ENCODE assay signal across 21 mouse cellular contexts in genomic region chr15:80779006-80779405, GRCm38 (mm10).
A peak's percentile ranks its signal among the peaks of the same experiment; 100 is the strongest.
DNase-seq lines count a peak whose midpoint lies in the region; ATAC-seq and TF ChIP-seq lines count a peak whose summit lies in the region.
"Had no signal": no experiment of that assay in that cellular context is flagged by ENCODE, and none has a peak within 500 bp of the region (broad histone marks: within the 10 kb centered on the region; RNA-seq: fewer than 3 reads in every experiment).

No protein-coding gene starts in this region.

- intact Hi-C loops in gastrocnemius, adult 2 months (cut with DNase I) = no loop called here

- no peaks in the 10 kb centered on the region for H3K36me3 ChIP-seq in embryonic facial prominence, embryonic 14.5 days (ENCODE audit: control insufficient read depth, insufficient read depth, low read length)
- H3K36me3 ChIP-seq in embryonic facial prominence, embryonic 10.5 days (replicated peaks) = no peaks in the 10 kb centered on the region
- H3K36me3 ChIP-seq: forebrain, embryonic 12.5 days; heart, embryonic 13.5 days; hindbrain, embryonic 13.5 days; intestine, embryonic 15.5 days; kidney, embryonic 15.5 days had no signal

- no peak overlapping the region for H3K27ac ChIP-seq in embryonic facial prominence, embryonic 14.5 days (replicated peaks; ENCODE audit: low read depth, low read length)
- H3K27ac ChIP-seq in embryonic facial prominence, embryonic 10.5 days (replicated peaks) = no peak overlapping the region
- no peak overlapping the region for H3K27ac ChIP-seq in gastrocnemius, adult 2 months
- H3K27ac ChIP-seq: forebrain, embryonic 12.5 days; heart, embryonic 13.5 days; hindbrain, embryonic 13.5 days; intestine, embryonic 15.5 days; kidney, embryonic 15.5 days; liver, embryonic 14.5 days; stomach, postnatal 0 days had no signal

- no peaks in the 10 kb centered on the region for H3K4me1 ChIP-seq in embryonic facial prominence, embryonic 14.5 days (ENCODE audit: control insufficient read depth, insufficient read depth, low read length)
- no peaks in the 10 kb centered on the region for H3K4me1 ChIP-seq in embryonic facial prominence, embryonic 10.5 days
- H3K4me1 ChIP-seq: forebrain, embryonic 12.5 days; hindbrain, embryonic 13.5 days; intestine, embryonic 15.5 days had no signal

- DNase-seq in CD4-positive, CD25-positive, alpha-beta regulatory T cell, adult 2 months (ENCODE audit: low read depth, low spot score) = peak; percentile 43
- peak; percentile 30 for DNase-seq in embryonic facial prominence, embryonic 14.5 days (ENCODE audit: low spot score)
- DNase-seq in embryonic facial prominence, embryonic 10.5 days (ENCODE audit: low spot score) = no peak
- DNase-seq in retina, postnatal 1 day = peak; percentile 22
- no peak for DNase-seq in retina, embryonic 14.5 days (ENCODE audit: low spot score)
- peak; percentile 54 for DNase-seq in brain, embryonic 14.5 days (ENCODE audit: low read depth)
- DNase-seq in gastrocnemius, adult 2 months = no peak
- DNase-seq: embryo, embryonic 11 days; gastrocnemius, postnatal 14 days; heart, adult 18-20 months; thymus, postnatal 14 days had no signal

- no peak overlapping the region for H3K9ac ChIP-seq in embryonic facial prominence, embryonic 14.5 days (ENCODE audit: low read depth, low read length)
- H3K9ac ChIP-seq: forebrain, embryonic 12.5 days; heart, embryonic 13.5 days; hindbrain, embryonic 13.5 days; intestine, embryonic 15.5 days; kidney, embryonic 15.5 days; liver, embryonic 14.5 days had no signal

- WGBS in embryonic facial prominence, embryonic 14.5 days = 27% methylated on average over 3 of the region's 3 CpGs
- 90% methylated on average over 3 of the region's 3 CpGs for WGBS in embryonic facial prominence, embryonic 10.5 days

- H3K4me2 ChIP-seq in embryonic facial prominence, embryonic 14.5 days (ENCODE audit: low read depth, low read length) = no peak overlapping the region
- H3K4me2 ChIP-seq: forebrain, embryonic 12.5 days; heart, embryonic 13.5 days; hindbrain, embryonic 13.5 days; intestine, embryonic 15.5 days; kidney, embryonic 15.5 days; midbrain, embryonic 11.5 days had no signal

- no peak for TF ChIP-seq CTCF in brain, embryonic 14.5 days (IDR thresholded peaks at IDR 0.05; ENCODE audit: borderline replicate concordance, extremely low read depth, insufficient read depth, insufficient read length)
- TF ChIP-seq CTCF in gastrocnemius, adult 2 months (IDR thresholded peaks at IDR 0.05) = no peak

- no peak overlapping the region for H3K4me3 ChIP-seq in embryonic facial prominence, embryonic 14.5 days (ENCODE audit: low read depth, low read length)
- H3K4me3 ChIP-seq in embryonic facial prominence, embryonic 10.5 days = no peak overlapping the region
- H3K4me3 ChIP-seq in gastrocnemius, adult 2 months = no peak overlapping the region
- H3K4me3 ChIP-seq: forebrain, embryonic 12.5 days; heart, embryonic 13.5 days; hindbrain, embryonic 13.5 days; intestine, embryonic 15.5 days; kidney, embryonic 15.5 days had no signal

- no peak for TF ChIP-seq POLR2A in brain, embryonic 14.5 days (IDR thresholded peaks at IDR 0.05; ENCODE audit: borderline replicate concordance, extremely low read depth, insufficient read depth, insufficient read length, poor library complexity, severe bottlenecking)

- H3K9me3 ChIP-seq in embryonic facial prominence, embryonic 14.5 days (ENCODE audit: control insufficient read depth, low read length) = no peaks in the 10 kb centered on the region
- no peaks in the 10 kb centered on the region for H3K9me3 ChIP-seq in embryonic facial prominence, embryonic 10.5 days
- H3K9me3 ChIP-seq: forebrain, embryonic 12.5 days; heart, embryonic 13.5 days; hindbrain, embryonic 13.5 days; intestine, embryonic 15.5 days had no signal

- no peak for ATAC-seq in CD4-positive, CD25-positive, alpha-beta regulatory T cell, adult 4 months
- no peak for ATAC-seq in embryonic facial prominence, embryonic 14.5 days (ENCODE audit: low read depth)
- ATAC-seq: intestine, embryonic 15.5 days; Patski had no signal

- H3K27me3 ChIP-seq in embryonic facial prominence, embryonic 14.5 days (replicated peaks; ENCODE audit: control insufficient read depth, insufficient read depth, low read length) = no peaks in the 10 kb centered on the region
- H3K27me3 ChIP-seq in embryonic facial prominence, embryonic 10.5 days (replicated peaks; ENCODE audit: low read depth, poor library complexity, severe bottlenecking) = no peaks in the 10 kb centered on the region
- H3K27me3 ChIP-seq: forebrain, embryonic 12.5 days; heart, embryonic 13.5 days; hindbrain, embryonic 13.5 days; intestine, embryonic 15.5 days; kidney, embryonic 15.5 days; Patski had no signal

Comparison
In these comparisons a context has a peak if more than half of its experiments do, and no peak if none do; other contexts are left out.
1. DNase-seq: peak in CD4-positive, CD25-positive, alpha-beta regulatory T cell, adult 2 months (single experiment), embryonic facial prominence, embryonic 14.5 days (single experiment), retina, postnatal 1 day (single experiment) and brain, embryonic 14.5 days (single experiment); none in embryonic facial prominence, embryonic 10.5 days (single experiment), retina, embryonic 14.5 days (single experiment) and gastrocnemius, adult 2 months (single experiment).